Mouse (Mus musculus) MEL (cell line): Measurements from ENCODE around the gene Nos3. TPM values are rescaled to one million over a fixed set of nuclear protein-coding genes. Genes with fewer than 3 reads are reported as not detected.

Experiments used
- DNase-seq: peaks from one replicate; pipeline ENCODE4 v3.0.0; 2011; ENCODE audit warnings: low read depth, low spot score
- H3K27ac ChIP-seq: 2 replicates; pipeline ENCODE4 v1.5.1; 2012; ENCODE audit warnings: low read depth, mild to moderate bottlenecking, control low read depth, low read length, moderate library complexity; ENCODE audit not compliant: control insufficient read depth
- H3K27me3 ChIP-seq, 2 experiments: fragments of 150-350 bp in 1 of 2; sonication (generic) in 1 of 2; 2 replicates each; pipeline ENCODE4 v1.6.1; 2012; ENCODE audit warnings: low read length in 2 of 2, mild to moderate bottlenecking in 2 of 2, improper control_type of control experiment in 1 of 2, moderate library complexity in 1 of 2; ENCODE audit not compliant: insufficient read depth in 2 of 2, control insufficient read depth in 1 of 2
- H3K36me3 ChIP-seq, 2 experiments: 2 replicates each; pipeline ENCODE4 v1.6.1; 2012 to 2014; ENCODE audit warnings: low read length in 2 of 2, improper control_type of control experiment in 1 of 2, inconsistent platforms in 1 of 2, mild to moderate bottlenecking in 1 of 2; ENCODE audit not compliant: insufficient read depth in 2 of 2, control insufficient read depth in 1 of 2
- H3K4me1 ChIP-seq, 2 experiments: fragments of 150-350 bp in 1 of 2; sonication (generic) in 1 of 2; 2 replicates each; pipeline ENCODE4 v1.6.1; 2012; ENCODE audit warnings: low read length in 2 of 2, improper control_type of control experiment in 1 of 2, mild to moderate bottlenecking in 1 of 2; ENCODE audit not compliant: insufficient read depth in 2 of 2, control insufficient read depth in 1 of 2
- H3K4me3 ChIP-seq, 2 experiments: fragments of 150-350 bp in 1 of 2; sonication (generic) in 1 of 2; 2 replicates each; pipeline ENCODE4 v1.5.1; 2012; ENCODE audit warnings: low read depth in 2 of 2, low read length in 2 of 2, mild to moderate bottlenecking in 2 of 2, moderate library complexity in 2 of 2, control low read depth in 1 of 2, improper control_type of control experiment in 1 of 2; ENCODE audit not compliant: control insufficient read depth in 1 of 2, insufficient read depth in 1 of 2
- H3K79me2 ChIP-seq: 2 replicates; pipeline ENCODE4 v1.6.1; 2012; ENCODE audit warnings: mild to moderate bottlenecking, low read length, moderate library complexity; ENCODE audit not compliant: control insufficient read depth, poor library complexity, insufficient read depth
- H3K9ac ChIP-seq: 2 replicates; pipeline ENCODE4 v1.6.1; 2012; ENCODE audit warnings: low read depth, mild to moderate bottlenecking, control low read depth, low read length, moderate library complexity; ENCODE audit not compliant: control insufficient read depth, poor library complexity, severe bottlenecking
- H3K9me3 ChIP-seq: fragments of 150-350 bp; sonication (generic); replicated peaks from 2 replicates; pipeline ENCODE4 v1.6.1; 2012; ENCODE audit warnings: mild to moderate bottlenecking, low read length, improper control_type of control experiment, moderate library complexity; ENCODE audit not compliant: insufficient read depth
- BHLHE40 ChIP-seq: IDR thresholded peaks from 2 replicates; pipeline ENCODE4 v1.6.1; 2012; ENCODE audit warnings: low read depth, mild to moderate bottlenecking, inconsistent platforms, low read length, improper control_type of control experiment, borderline replicate concordance
- CHD2 ChIP-seq: IDR thresholded peaks from 2 replicates; pipeline ENCODE4 v1.6.1; 2011; ENCODE audit warnings: low read length, improper control_type of control experiment
- HCFC1 ChIP-seq: IDR thresholded peaks from 2 replicates; pipeline ENCODE4 v1.6.1; 2012; ENCODE audit warnings: low read depth, mild to moderate bottlenecking, inconsistent platforms, low read length, improper control_type of control experiment, moderate library complexity
- KAT2A ChIP-seq: conservative IDR thresholded peaks from 2 replicates; pipeline ENCODE4 v1.6.1; 2012; ENCODE audit warnings: low read depth, low read length, improper control_type of control experiment, inconsistent platforms
- MAZ ChIP-seq: IDR thresholded peaks from 2 replicates; pipeline ENCODE4 v1.6.1; 2012; ENCODE audit warnings: low read depth, mild to moderate bottlenecking, inconsistent platforms, low read length, improper control_type of control experiment
- MXI1 ChIP-seq: IDR thresholded peaks from 2 replicates; pipeline ENCODE4 v1.6.1; 2011; ENCODE audit warnings: mild to moderate bottlenecking, low read depth, low read length, improper control_type of control experiment
- MYB ChIP-seq: IDR thresholded peaks from 2 replicates; pipeline ENCODE4 v1.6.1; 2011; ENCODE audit warnings: mild to moderate bottlenecking, low read depth, low read length, improper control_type of control experiment
- MYC ChIP-seq: IDR thresholded peaks from 2 replicates; pipeline ENCODE4 v1.6.1; 2011; ENCODE audit warnings: low read depth, mild to moderate bottlenecking, low read length, improper control_type of control experiment, moderate library complexity
- NELFE ChIP-seq: IDR thresholded peaks from 2 replicates; pipeline ENCODE4 v1.6.1; 2011; ENCODE audit warnings: low read depth, low read length, improper control_type of control experiment
- POLR2A ChIP-seq, 2 experiments: IDR thresholded peaks; 2 replicates each; pipeline ENCODE4 v1.6.1; 2011 to 2012; ENCODE audit warnings: low read length in 2 of 2, mild to moderate bottlenecking in 2 of 2, control low read depth in 1 of 2, improper control_type of control experiment in 1 of 2, low read depth in 1 of 2, moderate library complexity in 1 of 2; ENCODE audit not compliant: control insufficient read depth in 1 of 2, insufficient read depth in 1 of 2, poor library complexity in 1 of 2
- POLR2AphosphoS2 ChIP-seq: IDR thresholded peaks from 2 replicates; pipeline ENCODE4 v1.6.1; 2011; ENCODE audit warnings: low read length, improper control_type of control experiment
- RCOR1 ChIP-seq: IDR thresholded peaks from 2 replicates; pipeline ENCODE4 v1.6.1; 2012; ENCODE audit warnings: low read depth, mild to moderate bottlenecking, inconsistent platforms, low read length, improper control_type of control experiment
- SMC3 ChIP-seq: IDR thresholded peaks from 2 replicates; pipeline ENCODE4 v1.6.1; 2011; ENCODE audit warnings: low read depth, low read length, improper control_type of control experiment
- TAL1 ChIP-seq: IDR thresholded peaks from 2 replicates; pipeline ENCODE4 v1.6.1; 2012; ENCODE audit warnings: mild to moderate bottlenecking, inconsistent platforms, low read length, moderate library complexity, mixed read lengths
- TCF12 ChIP-seq: IDR thresholded peaks from 2 replicates; pipeline ENCODE4 v1.6.1; 2014; ENCODE audit warnings: low read depth, mild to moderate bottlenecking, inconsistent platforms, low read length, improper control_type of control experiment, moderate library complexity
- UBTF ChIP-seq: IDR thresholded peaks from 2 replicates; pipeline ENCODE4 v1.6.1; 2012; ENCODE audit warnings: low read depth, mild to moderate bottlenecking, inconsistent platforms, low read length, improper control_type of control experiment, moderate library complexity, borderline replicate concordance; ENCODE audit not compliant: insufficient read depth
- ZKSCAN1 ChIP-seq: IDR thresholded peaks from 2 replicates; pipeline ENCODE4 v1.6.1; 2012; ENCODE audit warnings: low read depth, mild to moderate bottlenecking, inconsistent platforms, low read length, improper control_type of control experiment, moderate library complexity
- ZMIZ1 ChIP-seq: IDR thresholded peaks from 2 replicates; pipeline ENCODE4 v1.6.1; 2012; ENCODE audit warnings: low read depth, mild to moderate bottlenecking, inconsistent platforms, low read length, improper control_type of control experiment, moderate library complexity
- ZNF384 ChIP-seq: IDR thresholded peaks from 2 replicates; pipeline ENCODE4 v1.6.1; 2012; ENCODE audit warnings: low read depth, mild to moderate bottlenecking, inconsistent platforms, low read length, improper control_type of control experiment
- polyA plus RNA-seq, 2 experiments: library from polyadenylated mRNA; stranded (reverse) in 1 of 2; unstranded in 1 of 2; fragments of >175 nt in 1 of 2; fragments of >200 nt in 1 of 2; gene quantifications; 2 replicates each; pipeline versions ENCODE4 v1.2.1 to v1.2.4; 2012; ENCODE audit warnings: low replicate concordance in 2 of 2, low read depth in 1 of 2; ENCODE audit not compliant: insufficient read length in 2 of 2, insufficient read depth in 1 of 2, missing spikeins in 1 of 2
- total RNA-seq: library from RNA; depleted of rRNA; stranded (reverse); fragments of 300-350 nt; gene quantifications from 2 replicates; pipeline ENCODE4 v1.2.3, GENCODE M21; 2012

Gene Nos3
- total and polyA plus RNA-seq, 3 experiments = 3.9 to 6.2 TPM; not detected in 1

DNA sequence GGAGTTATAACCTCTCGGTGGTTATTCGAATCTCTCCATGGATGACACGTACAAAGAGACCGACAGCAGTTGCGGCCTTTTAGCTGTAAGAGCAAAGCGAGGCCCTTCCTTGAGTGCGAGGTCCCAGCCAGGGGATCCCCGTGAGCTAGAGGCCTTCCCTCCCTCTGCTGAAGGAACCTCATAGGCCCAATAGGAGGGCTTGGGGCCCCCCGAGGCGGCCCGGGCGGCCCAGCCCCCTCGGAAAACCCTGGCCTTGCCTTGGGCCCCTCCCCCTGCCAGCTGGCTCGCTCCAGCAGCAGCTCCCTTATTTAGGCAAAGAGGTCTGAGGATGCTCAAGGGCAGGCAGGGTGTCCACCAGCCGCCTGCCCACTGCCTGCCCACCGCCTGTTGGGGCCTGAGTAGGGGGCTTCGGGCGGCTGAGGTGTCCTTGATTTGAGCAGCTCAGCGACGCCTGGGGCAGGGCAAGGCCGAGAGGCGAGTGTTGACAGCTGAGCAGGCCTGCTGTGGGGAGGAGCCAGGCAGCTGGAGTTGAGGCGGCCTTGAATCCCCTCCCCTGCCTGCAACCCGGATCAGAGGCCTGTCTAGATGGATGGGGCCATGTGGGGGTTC is 12.3 kb upstream of the Nos3 start:
- Histone ChIP-seq H3K27me3 (no peaks in the 10 kb centered on the region; a peak in 3 of 4 replicates), H3K9me3 (no peaks in the 10 kb centered on the region), H3K79me2 (no peaks in the 10 kb centered on the region), H3K4me3 (peak overlapping the region; percentile 15 to 61; a peak in 2 of 4 replicates), H3K4me1 (peaks cover 8 to 19% of the 10 kb centered on the region in 2 experiments), H3K9ac (no peak overlapping the region), H3K27ac (no peak overlapping the region), H3K36me3 (peaks cover 0 to 8% of the 10 kb centered on the region in 2 experiments; a peak in 1 of 4 replicates)
- DNase-seq = no peak
- TF ChIP-seq BHLHE40 (no peak), SMC3 (no peak), CHD2 (no peak), HCFC1 (no peak), TAL1 (no peak), MAZ (no peak), KAT2A (no peak), NELFE (no peak), ZKSCAN1 (no peak), POLR2AphosphoS2 (no peak), RCOR1 (no peak), ZNF384 (no peak), MYC (no peak), POLR2A (IDR thresholded peaks at IDR 0.05; ENCODE audit: control insufficient read depth in 1 of 2, insufficient read depth in 1 of 2, low read depth in 1 of 2, low read length in 2 of 2, poor library complexity in 1 of 2) (no peak), ZMIZ1 (no peak), UBTF (no peak), TCF12 (no peak)
- TF ChIP-seq, all 39 proteins: peak for 0

DNA sequence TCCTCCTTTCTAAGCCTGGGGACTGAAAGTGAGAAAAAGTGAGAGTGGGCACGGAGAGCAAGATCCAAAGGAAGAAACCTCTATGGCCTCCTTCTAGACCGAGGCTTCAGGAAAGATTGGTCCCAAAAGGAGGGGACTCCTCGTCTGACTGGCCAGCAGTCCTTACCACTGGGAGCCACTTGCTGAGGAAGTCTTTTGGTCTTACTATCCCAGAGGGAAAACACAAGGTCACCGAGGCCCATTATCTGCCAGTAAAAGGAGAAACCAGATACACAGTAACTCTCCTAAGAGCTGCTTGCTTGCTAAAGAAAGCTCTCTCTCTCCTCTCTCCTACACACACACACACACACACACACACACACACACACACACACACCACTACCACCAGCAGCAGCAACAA is 11.3 kb upstream of the Nos3 start:
- no peaks in the 10 kb centered on the region for H3K9me3 ChIP-seq
- no peak overlapping the region for H3K27ac ChIP-seq
- H3K4me3 ChIP-seq = no peak overlapping the region
- H3K9ac ChIP-seq = no peak overlapping the region
- peaks cover 5 to 14% of the 10 kb centered on the region in 2 experiments; a peak in 2 of 4 replicates for H3K4me1 ChIP-seq
- H3K27me3 ChIP-seq = no peaks in the 10 kb centered on the region; a peak in 3 of 4 replicates
- DNase-seq = no peak
- peaks cover 0 to 5% of the 10 kb centered on the region in 2 experiments; a peak in 1 of 4 replicates for H3K36me3 ChIP-seq
- no peaks in the 10 kb centered on the region for H3K79me2 ChIP-seq
- TF ChIP-seq MYB (no peak), ZKSCAN1 (no peak), TAL1 (no peak), POLR2AphosphoS2 (no peak), BHLHE40 (no peak), ZMIZ1 (no peak), CHD2 (no peak), MXI1 (no peak)
- TF ChIP-seq, all 39 proteins: peak for 0
